Mouse (Mus musculus): ENCODE measurements around the gene Gpr150. TPM values are rescaled to one million over a fixed set of nuclear protein-coding genes. Genes with fewer than 3 reads are reported as not detected.

Gene Gpr150
- polyA plus RNA-seq, 2 experiments from 2014 or later: not detected

Other genes starting within 250 kb of the Gpr150 start
- 100 to 1,000 TPM; 318 to 351 TPM for gene Glrx, start 217.1 kb downstream of the Gpr150 start, polyA plus RNA-seq (2017; shearing (Covaris generic))
- not detected for gene Rhobtb3, start 113.1 kb downstream of the Gpr150 start, polyA plus RNA-seq (2017; shearing (Covaris generic))
- gene Spata9, start 89.8 kb downstream of the Gpr150 start, polyA plus RNA-seq (2017; shearing (Covaris generic)): under 1 TPM in 1 of 2 experiments, not detected in 1; 0.48 TPM
- gene Rfesd, start 38.3 kb downstream of the Gpr150 start, polyA plus RNA-seq (2017; shearing (Covaris generic)): 10 to 100 TPM; 35.9 to 38.4 TPM
- 1 to 10 TPM; 4.7 to 10.0 TPM for gene Arsk, start 41.7 kb upstream of the Gpr150 start, polyA plus RNA-seq (2017; shearing (Covaris generic))
- 10 to 100 TPM; 16.8 to 17.8 TPM for gene Ttc37, start 41.7 kb upstream of the Gpr150 start, polyA plus RNA-seq (2017; shearing (Covaris generic))
- not detected for gene Fam81b, start 248.1 kb upstream of the Gpr150 start, polyA plus RNA-seq (2017; shearing (Covaris generic))

All from activated CD4-positive, CD25-positive, alpha-beta regulatory T cell, adult 4 months (primary cell).